Mouse (Mus musculus) liver, embryonic 13.5 days (tissue): ENCODE data around the gene Ppia. TPM values are rescaled to one million over a fixed set of nuclear protein-coding genes. Genes with fewer than 3 reads are reported as not detected.
"Not testable (repeated sequence)": the region's sequence is repeated elsewhere in the genome, so short reads cannot be mapped to it uniquely, and the experiment has no call there.

Experiments
- ATAC-seq: fragments of 200-750 bp; cut with Nextera tagmentation; 2 replicates; pipeline ENCODE4 v1.8.0; 2017; ENCODE audit warnings: low read depth, mild to moderate bottlenecking, moderate number of reproducible peaks, moderate library complexity
- DNase-seq: peaks from one replicate; pipeline ENCODE4 v3.0.0; 2022
- H3K27ac ChIP-seq: fragments of 300-500 bp; sonication (generic); 2 replicates; pipeline ENCODE4 v1.5.1; 2015; ENCODE audit warnings: moderate library complexity, mild to moderate bottlenecking, inconsistent platforms
- H3K27me3 ChIP-seq: fragments of 300-500 bp; sonication (generic); 2 replicates; pipeline ENCODE4 v1.6.1; 2015; ENCODE audit warnings: mild to moderate bottlenecking, inconsistent platforms
- H3K36me3 ChIP-seq: fragments of 300-500 bp; sonication (generic); 2 replicates; pipeline ENCODE4 v1.6.1; 2015; ENCODE audit warnings: mild to moderate bottlenecking, inconsistent platforms
- H3K4me1 ChIP-seq: fragments of 300-500 bp; sonication (generic); replicated peaks from 2 replicates; pipeline ENCODE4 v1.6.1; 2015; ENCODE audit warnings: inconsistent platforms
- H3K4me2 ChIP-seq: fragments of 300-500 bp; sonication (generic); 2 replicates; pipeline ENCODE4 v1.6.1; 2015; ENCODE audit warnings: inconsistent platforms, mild to moderate bottlenecking, moderate library complexity
- H3K4me3 ChIP-seq: fragments of 300-500 bp; sonication (generic); replicated peaks from 2 replicates; pipeline ENCODE4 v1.5.1; 2015; ENCODE audit warnings: mild to moderate bottlenecking, inconsistent platforms
- H3K9ac ChIP-seq: fragments of 300-500 bp; sonication (generic); 2 replicates; pipeline ENCODE4 v1.6.1; 2015; ENCODE audit warnings: mild to moderate bottlenecking, inconsistent platforms
- H3K9me3 ChIP-seq: fragments of 300-500 bp; sonication (generic); replicated peaks from 2 replicates; pipeline ENCODE4 v1.6.1; 2016; ENCODE audit warnings: inconsistent platforms
- WGBS: fragments of 180-500 bp; shearing (Covaris S2); methylation state at CpG from one replicate; pipeline ENCODE4 v1.1.7; 2015; ENCODE audit not compliant: insufficient replicate concordance; 5-methylcytosine and 5-hydroxymethylcytosine counted together
- polyA plus RNA-seq: library from polyadenylated mRNA; unstranded; fragments of >200 nt; fragmentation: Nextera tagmentation; extraction: Ambion mirVana; gene quantifications from 2 replicates; pipeline ENCODE4 v1.2.1, GENCODE M21; 2015

Ppia gene
- polyA plus RNA-seq, result 3,630 and 3,871 TPM in 2 replicates

DNA sequence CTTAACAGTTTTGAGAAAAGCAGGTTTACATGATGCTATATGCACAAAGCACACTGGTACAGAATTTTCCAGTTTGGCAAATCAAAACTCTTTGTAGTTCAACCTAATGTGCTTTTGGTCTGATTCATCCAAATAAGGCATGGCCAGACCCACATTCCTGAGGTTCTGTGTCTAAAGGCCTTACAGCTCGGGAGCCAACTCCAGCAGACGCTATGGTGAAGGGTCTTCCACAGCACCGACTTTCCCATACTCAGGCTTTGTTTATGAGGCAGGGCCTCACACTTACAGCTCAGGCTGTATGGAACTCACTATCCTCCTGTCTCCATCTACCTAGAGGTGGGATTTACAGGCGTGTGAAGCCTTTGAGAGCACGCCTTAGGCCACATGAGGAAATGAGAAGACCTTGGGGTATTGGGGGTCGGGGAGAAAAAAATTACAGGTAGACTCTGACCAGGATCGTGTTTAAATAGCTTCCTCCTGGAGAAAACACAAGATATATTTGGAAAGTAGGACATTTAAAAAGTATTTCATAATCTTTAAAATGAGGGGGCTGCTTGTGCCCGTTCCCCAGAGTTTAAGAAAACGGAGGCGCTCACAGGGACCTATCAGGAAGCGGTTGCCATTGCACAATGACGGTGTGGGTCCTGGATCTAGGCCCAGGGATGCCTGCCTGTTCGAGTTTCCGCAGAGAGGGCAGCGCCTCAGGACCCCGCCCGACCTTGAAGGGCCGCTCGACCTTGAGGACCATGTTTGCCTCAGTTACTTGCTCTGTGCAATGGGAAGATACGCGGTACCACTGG lies at the start of gene Ppia:
Ppia (plus strand) TSS at position 693 of the 800 bp plus-strand sequence.
- H3K4me3 ChIP-seq, result peak within 1 kb of the TSS; percentile 82
- H3K27me3 ChIP-seq, result no peaks in the 10 kb centered on the region
- ATAC-seq, result peak; percentile 61
- 9% methylated on average over 21 of the region's 21 CpGs for WGBS
- peak within 1 kb of the TSS; percentile 96 for H3K4me2 ChIP-seq
- peaks cover 46% of the 10 kb centered on the region for H3K36me3 ChIP-seq
- peak within 1 kb of the TSS; percentile 96 for H3K27ac ChIP-seq
- H3K9me3 ChIP-seq, result peaks cover 24% of the 10 kb centered on the region
- peak within 1 kb of the TSS; percentile 94 for H3K9ac ChIP-seq
- no peak for DNase-seq
- H3K4me1 ChIP-seq, result peaks cover 55% of the 10 kb centered on the region

DNA sequence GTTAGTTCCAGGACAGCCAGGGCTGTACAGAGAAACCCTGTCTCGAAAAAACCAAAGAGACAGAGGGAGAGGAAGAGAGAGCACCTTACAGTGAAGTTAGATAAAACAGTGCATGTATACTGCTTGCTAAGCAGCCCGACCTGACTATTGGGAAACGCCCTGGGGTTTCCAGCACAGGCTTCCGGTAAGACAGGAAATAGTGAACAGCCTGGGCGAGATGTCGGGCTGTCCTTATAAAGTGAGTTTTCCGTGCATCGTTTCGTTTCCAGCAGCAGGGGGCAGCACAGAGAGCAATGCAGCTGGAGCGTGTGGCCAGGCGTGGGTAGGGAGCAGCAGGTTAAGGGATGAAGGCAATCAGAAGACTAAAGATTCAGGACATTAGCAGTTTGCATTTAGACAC lies 49.4 kb upstream of the Ppia start:
- no peak overlapping the region for H3K4me3 ChIP-seq
- DNase-seq, result peak; percentile 66
- H3K4me2 ChIP-seq, result peak overlapping the region; percentile 42
- H3K27me3 ChIP-seq, result no peaks in the 10 kb centered on the region
- H3K4me1 ChIP-seq, result peaks cover 15% of the 10 kb centered on the region
- WGBS, result 6% methylated on average over 11 of the region's 11 CpGs
- ATAC-seq, result peak; percentile 96
- no peak overlapping the region for H3K9ac ChIP-seq
- no peaks in the 10 kb centered on the region for H3K36me3 ChIP-seq
- peak overlapping the region; percentile 43; the same call in 1 of the 2 replicates for H3K27ac ChIP-seq
- H3K9me3 ChIP-seq, result no peaks in the 10 kb centered on the region

DNA sequence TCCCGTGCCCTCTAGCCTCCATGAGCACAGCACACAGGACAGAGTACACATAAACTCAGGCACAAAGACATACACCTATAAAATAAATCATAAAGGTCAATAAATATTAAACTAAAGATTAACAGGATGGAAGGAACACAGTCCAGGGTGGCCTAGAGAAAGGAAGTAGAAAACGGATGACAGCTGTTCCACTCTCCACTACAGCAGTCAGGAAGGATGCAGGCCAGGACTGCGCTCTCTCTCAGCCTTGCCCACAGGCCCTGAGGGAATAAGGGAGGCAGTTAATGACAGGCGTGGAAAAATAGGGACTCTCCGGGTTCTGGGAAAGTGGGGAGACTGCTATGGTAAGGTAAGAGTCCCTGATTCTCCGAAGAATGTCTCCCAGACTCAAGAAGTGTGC lies 48.8 kb upstream of the Ppia start:
- H3K4me2 ChIP-seq, result no peak overlapping the region
- peaks cover 15% of the 10 kb centered on the region for H3K4me1 ChIP-seq
- H3K9me3 ChIP-seq, result no peaks in the 10 kb centered on the region
- no peak overlapping the region for H3K4me3 ChIP-seq
- no peak overlapping the region for H3K27ac ChIP-seq
- no peak overlapping the region for H3K9ac ChIP-seq
- WGBS, result 74% methylated on average over 6 of the region's 6 CpGs
- H3K36me3 ChIP-seq, result no peaks in the 10 kb centered on the region
- ATAC-seq, result no peak
- H3K27me3 ChIP-seq, result no peaks in the 10 kb centered on the region
- DNase-seq, result no peak

DNA sequence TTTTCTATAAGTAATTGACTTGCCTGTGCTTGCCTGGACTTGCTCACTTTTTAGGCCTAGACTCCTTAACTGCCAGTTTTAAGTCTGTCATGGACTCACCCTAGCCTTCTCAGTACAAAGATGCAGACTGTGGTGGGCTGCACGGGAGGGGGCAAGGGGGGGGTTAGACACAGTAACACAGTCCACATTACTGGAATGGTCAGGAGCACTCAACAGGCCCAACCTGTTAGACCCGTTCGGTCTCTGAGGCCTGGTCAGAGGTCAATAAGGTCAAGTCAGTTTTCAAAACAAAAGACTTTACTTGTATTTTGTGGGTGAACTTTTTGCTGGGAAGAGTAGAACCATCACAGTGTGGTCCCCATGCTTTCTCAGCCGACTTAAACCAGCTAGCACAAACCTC lies 48.1 kb upstream of the Ppia start:
- Histone ChIP-seq H3K4me1 (peaks cover 15% of the 10 kb centered on the region), H3K27ac (no peak overlapping the region), H3K27me3 (no peaks in the 10 kb centered on the region), H3K4me2 (no peak overlapping the region), H3K9ac (no peak overlapping the region), H3K36me3 (no peaks in the 10 kb centered on the region), H3K4me3 (no peak overlapping the region), H3K9me3 (no peaks in the 10 kb centered on the region)
- DNase-seq (no peak), ATAC-seq (no peak)
- WGBS, result 69% methylated on average over 4 of the region's 4 CpGs

DNA sequence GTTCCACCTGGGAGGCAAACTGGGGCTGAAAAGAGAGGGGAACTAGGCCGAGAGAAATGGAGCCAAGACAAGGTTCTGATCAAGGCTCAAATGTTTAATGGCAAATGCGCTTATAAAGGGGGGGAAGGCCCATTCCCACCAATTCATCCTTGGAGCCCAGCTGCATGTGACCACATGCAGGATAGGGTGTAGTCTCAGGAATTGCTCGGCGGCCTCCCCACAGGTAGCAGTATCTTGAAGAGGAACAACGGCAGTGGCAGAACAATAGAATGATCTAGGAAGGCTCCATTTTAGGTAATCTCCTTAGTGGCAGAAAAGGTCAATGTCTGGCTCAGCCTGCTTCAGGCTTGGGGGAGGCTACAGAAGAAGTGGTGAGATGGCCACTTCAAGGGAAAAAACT lies 47.3 kb upstream of the Ppia start:
- H3K36me3 ChIP-seq, DNase-seq, ATAC-seq: not testable (repeated sequence)

DNA sequence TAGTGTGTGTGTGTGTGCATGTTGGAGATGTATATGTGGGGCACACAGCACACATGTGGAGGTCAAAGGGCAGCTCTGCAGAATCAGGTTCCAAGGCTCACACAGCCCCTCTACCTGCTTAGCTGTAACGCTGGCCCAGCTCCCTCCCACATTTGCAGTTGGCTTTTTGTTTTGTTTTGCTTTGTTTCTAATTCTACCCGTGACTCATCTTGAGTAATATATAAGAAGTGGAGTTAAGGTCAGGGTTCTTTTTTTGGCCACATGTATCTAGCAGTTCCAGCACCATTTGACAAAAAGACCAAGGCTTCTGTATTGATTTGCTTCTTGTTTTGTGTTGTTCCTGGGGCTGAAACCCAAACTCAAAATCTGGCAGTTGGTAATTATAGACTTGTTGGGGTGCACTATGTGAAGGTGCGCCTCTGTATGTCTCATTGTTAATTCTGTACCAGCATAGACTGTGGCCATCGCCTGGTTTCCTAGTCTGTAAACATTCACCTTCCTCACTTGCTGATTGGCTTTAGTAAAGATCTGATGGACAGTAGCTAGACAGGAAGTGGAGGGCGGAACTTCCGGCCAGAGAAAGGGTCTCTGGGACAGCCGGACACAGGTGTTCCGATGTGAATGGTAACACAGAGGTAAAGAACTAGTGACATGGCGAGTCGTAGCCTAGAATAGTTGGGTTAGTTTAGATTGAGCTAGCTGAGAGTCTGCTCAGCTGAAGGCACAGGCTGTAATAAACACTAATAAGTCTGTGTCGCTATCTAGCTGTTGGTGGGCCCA lies 43.7 kb upstream of the Ppia start:
- DNase-seq (no peak), ATAC-seq (no peak)
- no peak overlapping the region for H3K9ac ChIP-seq
- 71% methylated on average over 11 of the region's 11 CpGs for WGBS
- H3K27me3 ChIP-seq, result no peaks in the 10 kb centered on the region
- no peak overlapping the region for H3K27ac ChIP-seq
- no peak overlapping the region for H3K4me2 ChIP-seq
- H3K4me3 ChIP-seq, result no peak overlapping the region
- peaks cover 4% of the 10 kb centered on the region; the same call in 1 of the 2 replicates for H3K4me1 ChIP-seq
- H3K36me3 ChIP-seq, result no peaks in the 10 kb centered on the region
- H3K9me3 ChIP-seq, result no peaks in the 10 kb centered on the region

More for the DNA sequence above, 47.3 kb upstream of the Ppia start:
- not testable (repeated sequence) for H3K9ac ChIP-seq, H3K4me3 ChIP-seq, H3K27ac ChIP-seq, H3K27me3 ChIP-seq, H3K4me2 ChIP-seq, H3K9me3 ChIP-seq
- WGBS, result 71% methylated on average over 5 of the region's 5 CpGs
- peaks cover 15% of the 10 kb centered on the region for H3K4me1 ChIP-seq

DNA sequence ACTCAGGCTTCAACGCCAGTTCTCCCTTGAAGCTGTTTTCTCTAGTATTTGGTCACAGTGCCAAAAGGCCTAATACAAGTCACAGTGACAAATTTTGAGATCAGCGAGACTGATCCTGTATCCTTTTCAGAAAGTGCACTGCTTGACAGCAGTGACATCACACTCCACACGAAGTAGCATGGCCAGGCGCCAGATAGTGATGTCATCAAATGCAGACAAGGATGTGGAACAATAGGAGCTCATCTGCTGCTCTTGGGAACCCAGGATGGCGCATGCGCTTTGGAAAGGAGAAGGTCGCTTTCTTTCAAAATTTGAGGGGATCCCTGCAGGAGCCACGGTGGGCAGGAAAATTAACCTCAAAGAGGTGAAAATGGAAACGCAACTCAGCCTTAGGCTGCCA lies 42.5 kb upstream of the Ppia start:
- no peaks in the 10 kb centered on the region for H3K36me3 ChIP-seq
- H3K4me2 ChIP-seq, result no peak overlapping the region
- no peak overlapping the region for H3K4me3 ChIP-seq
- ATAC-seq (no peak), DNase-seq (no peak)
- no peak overlapping the region for H3K9ac ChIP-seq
- no peaks in the 10 kb centered on the region for H3K9me3 ChIP-seq
- peaks cover 4% of the 10 kb centered on the region; the same call in 1 of the 2 replicates for H3K4me1 ChIP-seq
- WGBS, result 77% methylated on average over 9 of the region's 9 CpGs
- H3K27me3 ChIP-seq, result no peaks in the 10 kb centered on the region
- H3K27ac ChIP-seq, result no peak overlapping the region

DNA sequence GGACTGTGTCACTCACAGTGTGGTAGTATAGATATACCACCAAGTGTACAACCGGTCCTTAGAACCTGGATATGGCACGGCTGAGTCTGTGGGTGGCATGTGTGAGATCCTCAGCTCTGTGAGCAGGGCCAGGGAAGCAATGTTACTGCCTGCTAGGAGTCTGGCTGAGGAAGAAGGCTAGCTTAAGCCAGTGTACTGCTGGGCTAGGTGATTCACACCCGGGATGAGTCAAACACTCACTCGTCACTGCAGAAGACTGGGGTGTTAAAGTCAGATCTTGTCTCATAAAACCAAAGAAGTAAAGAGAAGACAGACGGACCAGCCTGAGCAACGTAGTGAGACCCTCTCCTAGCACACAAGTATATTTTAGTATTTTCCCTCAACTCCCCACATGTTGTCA lies 34.3 kb upstream of the Ppia start:
- no peak for DNase-seq
- no peaks in the 10 kb centered on the region for H3K36me3 ChIP-seq
- H3K9ac ChIP-seq, result no peak overlapping the region
- no peaks in the 10 kb centered on the region for H3K9me3 ChIP-seq
- no peak overlapping the region for H3K4me2 ChIP-seq
- no peaks in the 10 kb centered on the region for H3K4me1 ChIP-seq
- ATAC-seq, result no peak
- H3K4me3 ChIP-seq, result no peak overlapping the region
- H3K27me3 ChIP-seq, result no peaks in the 10 kb centered on the region
- no peak overlapping the region for H3K27ac ChIP-seq
- 76% methylated on average over 6 of the region's 6 CpGs for WGBS

DNA sequence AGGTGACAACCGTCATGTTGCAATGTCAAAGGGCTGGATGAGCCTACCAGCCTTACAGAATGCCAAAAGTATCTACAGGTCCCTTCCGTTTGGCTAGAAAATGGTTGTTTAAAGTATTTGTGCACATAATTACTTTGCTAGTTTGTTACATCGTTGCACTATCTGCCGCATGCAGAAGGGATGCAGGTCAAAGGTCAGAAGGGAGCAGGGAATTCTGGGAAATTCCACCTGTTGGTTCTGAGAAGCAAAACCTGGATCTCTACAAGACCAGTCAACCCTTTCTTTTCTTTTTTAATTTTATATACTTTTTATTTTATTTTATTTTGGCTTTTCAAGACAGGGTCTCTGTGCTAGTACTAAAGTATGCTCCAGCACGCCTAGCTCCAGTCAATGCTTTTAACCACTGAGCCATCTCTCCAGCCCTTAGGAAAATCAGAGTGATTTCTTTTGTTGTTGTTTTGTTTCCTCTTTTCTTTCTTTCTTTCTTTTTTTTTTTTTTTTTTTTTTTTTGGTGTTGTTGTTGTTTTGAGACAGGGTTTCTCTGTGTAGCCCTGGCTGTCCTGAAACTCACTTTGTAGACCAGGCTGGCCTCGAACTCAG lies 27.0 kb upstream of the Ppia start:
- DNase-seq, result no peak
- Histone ChIP-seq H3K27me3 (no peaks in the 10 kb centered on the region), H3K27ac (peak overlapping the region; percentile 87), H3K36me3 (peaks cover 12% of the 10 kb centered on the region), H3K4me3 (peak overlapping the region; percentile 92), H3K4me1 (peaks cover 37% of the 10 kb centered on the region), H3K9ac (peak overlapping the region; percentile 94; the same call in 1 of the 2 replicates), H3K4me2 (peak overlapping the region; percentile 91), H3K9me3 (no peaks in the 10 kb centered on the region)
- no peak for ATAC-seq
- 75% methylated on average over 6 of the region's 6 CpGs for WGBS

DNA sequence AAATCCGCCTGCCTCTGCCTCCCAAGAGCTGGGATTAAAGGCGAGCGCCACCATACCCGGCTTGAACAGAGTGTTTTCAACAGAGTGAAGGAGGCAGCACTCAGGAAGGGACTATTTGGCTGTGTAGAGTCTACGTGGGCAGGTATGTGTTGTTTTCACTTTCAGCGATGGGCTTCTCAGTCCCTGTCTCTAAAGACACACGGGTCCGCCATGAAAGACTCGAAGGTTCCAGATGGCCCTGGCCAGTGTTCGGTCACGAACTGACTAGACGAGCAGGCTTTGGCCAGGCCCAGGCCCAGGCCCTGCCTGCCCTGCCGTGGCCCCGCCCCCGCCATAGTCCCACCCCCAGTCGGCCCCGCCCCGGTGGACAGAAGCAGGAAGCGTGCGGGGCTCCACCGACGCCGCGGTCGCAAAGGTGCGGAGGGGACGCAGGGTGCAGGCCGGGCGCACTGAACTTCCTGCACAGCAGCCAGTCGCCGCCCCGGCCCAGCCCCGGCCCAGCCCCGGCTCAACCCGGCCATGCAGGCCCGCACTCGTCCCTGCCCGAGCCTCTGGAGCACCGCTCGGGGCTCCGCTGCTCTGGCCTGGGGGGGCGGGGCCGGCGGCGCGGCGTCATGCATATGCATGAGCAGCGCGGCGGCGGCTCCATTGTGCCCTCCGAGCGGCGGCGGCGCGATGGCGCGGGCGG lies 26.4 kb upstream of the Ppia start, which contains the start of gene Zmiz2:
Zmiz2 (plus strand) TSS at position 349 of the 688 bp plus-strand sequence.
- DNase-seq (peak; percentile 89), ATAC-seq (peak; percentile 98)
- peaks cover 37% of the 10 kb centered on the region for H3K4me1 ChIP-seq
- peak within 1 kb of the TSS; percentile 94 for H3K9ac ChIP-seq
- peak within 1 kb of the TSS; percentile 87 for H3K27ac ChIP-seq
- H3K9me3 ChIP-seq, result no peaks in the 10 kb centered on the region
- peaks cover 12% of the 10 kb centered on the region for H3K36me3 ChIP-seq
- peak within 1 kb of the TSS; percentile 92 for H3K4me3 ChIP-seq
- 5% methylated on average over 50 of the region's 60 CpGs for WGBS
- no peaks in the 10 kb centered on the region for H3K27me3 ChIP-seq
- H3K4me2 ChIP-seq, result peak within 1 kb of the TSS; percentile 91
